Mouse (Mus musculus) heart, postnatal 10 days (tissue): Measurements from ENCODE around the gene H2-DMb2. TPM values are rescaled to one million over a fixed set of nuclear protein-coding genes. Genes with fewer than 3 reads are reported as not detected.

Experiments used
- DNase-seq, 2 experiments: peaks; one replicate each; pipeline ENCODE4 v3.0.0; 2021
- intact Hi-C: fragments of 180-260 bp; cut with DNase I; formaldehyde crosslinking; loops from one replicate; pipeline ENCODE4 v1.15.1; 2025
- total RNA-seq, 2 experiments: library from RNA; stranded (reverse); gene quantifications; 2 replicates each; pipeline ENCODE4 v1.2.3; 2021

H2-DMb2 gene
- total RNA-seq: 1 to 10 TPM in 1 of 2 experiments, under 1 TPM in 1; 0.98 to 1.1 TPM

DNA sequence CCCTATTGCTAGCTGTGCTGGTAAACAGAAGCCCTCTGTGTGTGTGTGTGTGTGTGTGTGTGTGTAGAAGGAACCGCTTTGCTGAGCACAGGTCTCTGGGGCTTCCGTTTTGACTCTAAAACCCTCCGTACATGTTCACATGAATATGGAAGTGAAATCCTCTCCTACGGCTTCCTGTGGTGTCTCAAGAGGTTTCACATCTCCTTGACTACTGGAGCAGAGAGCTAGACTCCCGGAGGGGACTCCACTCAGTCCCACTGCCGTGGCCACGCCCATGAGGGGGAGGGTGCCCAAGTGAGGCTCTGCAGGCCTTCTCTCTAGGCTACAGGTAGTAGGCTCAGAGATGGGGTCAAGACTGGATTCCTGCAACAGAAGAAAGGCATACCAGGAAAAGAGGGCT, at the start of gene H2-DMb2:
TSS of gene H2-DMb2 (plus strand) at position 275 of the 400 bp plus-strand sequence.
- DNase-seq: peak; percentile 70 to 73
- intact Hi-C loops: loop anchor here (10.0 kb wide), 1 partner anchor 412 kb away; no protein-coding TSS in a partner anchor

GRCm38 (mm10) chr17:34094283-34095035, 48.6 kb upstream of the H2-DMb2 start:
- no peak for DNase-seq
- intact Hi-C loops: no loop called here

DNA sequence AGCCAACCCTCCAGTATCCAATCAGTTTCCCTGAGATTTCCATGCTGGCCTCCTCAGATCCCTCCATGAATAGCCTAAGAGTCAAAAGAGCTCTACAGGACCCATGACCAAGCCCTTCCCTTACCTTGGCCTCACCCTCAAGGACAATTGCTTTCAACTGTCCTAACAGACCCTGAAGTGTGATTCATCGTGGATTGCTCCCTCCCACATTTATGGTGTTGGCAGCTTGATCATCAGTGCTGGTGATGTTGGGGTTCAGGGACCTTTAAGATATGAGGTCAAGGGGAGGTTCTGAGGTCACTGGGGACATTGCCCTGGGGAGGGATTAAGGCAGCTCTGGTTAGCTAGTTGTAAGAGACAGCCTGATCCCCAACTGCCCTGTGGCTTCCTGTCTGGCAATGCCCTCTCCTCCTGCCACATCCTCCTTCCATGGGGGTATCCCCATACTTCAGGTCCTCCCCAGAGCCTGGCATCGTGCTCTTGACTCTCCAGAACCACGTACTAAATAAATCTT, 46.6 kb upstream of the H2-DMb2 start:
- intact Hi-C loops: no loop called here
- DNase-seq: no peak

GRCm38 (mm10) chr17:34097272-34097671, 45.8 kb upstream of the H2-DMb2 start:
- no peak for DNase-seq
- intact Hi-C loops: no loop called here

- peak in 1 of 2 experiments; percentile 37 for DNase-seq
- intact Hi-C loops: no loop called here
Measured at GRCm38 (mm10) chr17:34098709-34099479, 44.2 kb upstream of the H2-DMb2 start.

GRCm38 (mm10) chr17:34099531-34099930, 43.6 kb upstream of the H2-DMb2 start:
- no peak for DNase-seq
- intact Hi-C loops: no loop called here

DNA sequence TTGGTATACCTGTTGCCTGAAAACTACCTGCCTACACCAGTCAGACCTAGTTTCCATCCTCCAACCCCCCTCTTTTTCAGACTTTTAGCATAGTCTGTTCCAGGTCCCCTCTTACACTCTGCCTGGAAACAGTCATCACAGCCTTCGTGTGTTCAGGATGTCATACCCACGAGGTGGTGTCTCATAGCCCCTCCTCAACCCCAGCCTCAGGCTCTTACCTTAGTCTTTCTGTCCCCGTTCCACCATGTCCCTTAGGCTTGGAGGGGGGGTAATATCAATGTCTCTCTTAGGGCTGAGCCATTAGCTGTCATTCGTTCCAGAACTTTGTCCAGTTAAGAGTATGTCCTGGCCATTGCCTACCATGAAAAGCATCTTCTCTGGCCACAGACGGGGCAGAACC, 41.9 kb upstream of the H2-DMb2 start:
- no peak for DNase-seq
- intact Hi-C loops: loop anchor here (1.0 to 10.0 kb wide), 3 partner anchors 34 to 134 kb away; partner anchors contain the start of gene H2-Ob

- intact Hi-C loops: loop anchor here (1.0 to 10.0 kb wide), 3 partner anchors 33 to 133 kb away; partner anchors contain the start of gene H2-Ob
- DNase-seq: peak; percentile 93 to 97
Measured at GRCm38 (mm10) chr17:34101604-34102032, 41.5 kb upstream of the H2-DMb2 start.

- no peak for DNase-seq
- intact Hi-C loops: loop anchor here (10.0 kb wide), 1 partner anchor 132 kb away; the partner anchor contains the start of gene H2-Ob
Measured at GRCm38 (mm10) chr17:34102831-34103230, 40.3 kb upstream of the H2-DMb2 start.

- DNase-seq: no peak
- intact Hi-C loops: loop anchor here (10.0 kb wide), 1 partner anchor 130 kb away; the partner anchor contains the start of gene H2-Ob
Measured at GRCm38 (mm10) chr17:34104804-34105203, 38.3 kb upstream of the H2-DMb2 start.

- DNase-seq: no peak
- intact Hi-C loops: loop anchor here (10.0 kb wide), 1 partner anchor 128 kb away; the partner anchor contains the start of gene H2-Ob
Measured at GRCm38 (mm10) chr17:34106555-34106954, 36.6 kb upstream of the H2-DMb2 start.

DNA sequence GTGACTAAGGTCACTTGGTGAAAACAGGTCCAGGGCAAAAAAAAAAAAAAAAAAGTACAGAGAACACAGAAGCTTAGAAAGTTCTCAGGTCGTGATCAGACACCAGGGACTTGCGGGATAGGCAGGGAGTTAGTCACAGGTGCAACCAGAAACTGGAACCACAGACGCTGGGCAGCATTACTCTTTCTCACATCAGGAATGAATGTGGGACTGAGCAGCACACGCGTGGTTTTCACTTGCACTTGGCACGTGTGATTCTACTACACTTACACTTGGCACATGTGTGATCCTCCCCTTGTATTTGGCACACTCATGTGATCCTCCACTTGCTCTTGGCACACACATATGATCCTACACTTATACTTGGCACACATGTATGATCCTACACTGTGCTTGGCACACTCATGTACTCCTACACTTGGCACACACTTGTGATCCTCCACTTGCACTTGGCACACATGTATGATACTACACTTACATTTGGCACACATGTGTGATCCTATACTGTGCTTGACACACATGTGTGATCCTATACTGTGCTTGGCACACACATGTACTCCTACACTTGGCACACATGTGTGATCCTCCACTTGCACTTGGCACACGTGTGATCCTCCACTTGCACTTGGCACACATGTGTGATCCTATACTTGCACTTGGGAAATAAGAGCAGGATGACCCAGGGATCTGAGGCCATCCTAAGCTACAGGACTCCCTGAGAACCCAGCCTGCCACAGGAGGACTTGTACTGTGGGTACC, 35.8 kb upstream of the H2-DMb2 start:
- intact Hi-C loops: loop anchor here (10.0 kb wide), 1 partner anchor 128 kb away; the partner anchor contains the start of gene H2-Ob
- no peak for DNase-seq

DNA sequence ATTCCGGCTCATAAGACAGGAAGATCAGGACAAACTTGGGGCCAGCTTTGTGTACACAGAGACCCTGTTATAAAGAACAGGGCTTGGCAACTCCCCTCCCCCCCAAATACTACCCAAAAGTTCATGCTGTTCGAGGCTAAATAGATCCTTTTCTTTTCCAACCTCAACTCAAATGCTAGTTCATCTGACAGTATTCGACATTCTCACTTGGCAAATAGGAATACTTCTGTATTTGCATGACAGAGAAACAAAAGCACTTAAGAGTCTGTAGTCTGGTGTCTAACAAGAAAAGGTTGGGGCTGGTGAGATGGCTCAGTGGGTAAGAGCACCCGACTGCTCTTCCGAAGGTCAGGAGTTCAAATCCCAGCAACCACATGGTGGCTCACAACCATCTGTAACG, 34.6 kb upstream of the H2-DMb2 start:
- DNase-seq: no peak
- intact Hi-C loops: loop anchor here (10.0 kb wide), 1 partner anchor 126 kb away; the partner anchor contains the start of gene H2-Ob

GRCm38 (mm10) chr17:34109038-34109805, 33.9 kb upstream of the H2-DMb2 start:
- intact Hi-C loops: loop anchor here (10.0 kb wide), 1 partner anchor 126 kb away; the partner anchor contains the start of gene H2-Ob
- no peak for DNase-seq

GRCm38 (mm10) chr17:34109806-34110195, 33.3 kb upstream of the H2-DMb2 start:
- no peak for DNase-seq
- intact Hi-C loops: loop anchor here (10.0 kb wide), 2 partner anchors 125 to 1785 kb away; partner anchors contain the start of genes Akap8 and H2-Ob

GRCm38 (mm10) chr17:34110309-34110708, 32.8 kb upstream of the H2-DMb2 start:
- DNase-seq: no peak
- intact Hi-C loops: loop anchor here (10.0 kb wide), 1 partner anchor 1786 kb away; the partner anchor contains the start of gene Akap8

DNA sequence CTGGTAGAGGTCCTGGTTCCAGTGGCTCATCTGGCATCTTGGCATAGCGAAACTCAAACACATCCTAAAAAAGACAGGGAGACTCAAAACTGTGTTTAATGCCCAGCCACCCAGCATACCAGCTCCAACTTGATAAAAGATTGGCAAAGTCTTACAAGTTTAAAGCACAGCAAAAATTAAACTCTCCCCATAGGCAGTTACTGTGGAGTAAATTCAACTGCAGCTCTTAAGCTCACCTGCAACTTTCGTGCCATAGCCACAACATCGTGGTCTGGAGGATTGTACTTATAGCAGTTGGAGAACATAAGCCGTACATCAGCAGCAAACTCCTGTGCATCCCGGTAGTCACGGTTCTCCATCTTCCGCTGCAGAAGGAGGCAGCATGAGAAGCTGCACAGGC, 29.0 kb upstream of the H2-DMb2 start:
- intact Hi-C loops: loop anchor here (10.0 kb wide), 1 partner anchor 1789 kb away; the partner anchor contains the start of gene Akap8
- no peak for DNase-seq

- no peak for DNase-seq
- intact Hi-C loops: loop anchor here (5.0 to 10.0 kb wide), 2 partner anchors 85 to 1792 kb away; partner anchors contain the start of genes Akap8, Rxrb and Slc39a7
Measured at GRCm38 (mm10) chr17:34116736-34117370, 26.3 kb upstream of the H2-DMb2 start.
